17 mouse cellular contexts compared by ENCODE assay signal in the genomic region with DNA sequence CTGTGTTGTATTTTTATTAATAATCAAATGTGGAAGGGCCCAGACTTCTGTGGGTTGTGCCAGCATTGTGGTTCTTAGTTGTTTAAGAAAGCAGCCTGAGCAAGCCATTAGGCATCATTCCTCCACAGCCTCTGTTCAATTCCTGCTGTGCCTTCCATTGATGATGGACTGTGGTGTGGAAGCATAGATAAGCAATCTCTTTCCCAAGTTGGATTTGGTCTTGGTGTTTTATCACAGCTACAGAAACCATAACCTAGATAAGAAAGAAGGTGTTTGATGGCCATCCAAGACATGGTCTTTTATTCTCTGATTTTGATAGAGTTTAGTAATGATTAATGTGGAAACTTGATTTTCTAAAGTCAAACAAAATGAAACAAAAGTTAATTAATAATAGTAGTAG. TPM values are rescaled to one million over a fixed set of nuclear protein-coding genes. Genes with fewer than 3 reads are reported as not detected.
"Had no signal": no experiment of that assay in that cellular context is flagged by ENCODE, and none has a peak within 500 bp of the region (broad histone marks: within the 10 kb centered on the region; RNA-seq: fewer than 3 reads in every experiment).

No protein-coding gene starts in this region.

- H3K4me3 ChIP-seq: neural tube, embryonic 13.5 days; neural tube, embryonic 15.5 days; stomach, embryonic 15.5 days had no signal

- H3K27me3 ChIP-seq: neural tube, embryonic 13.5 days; neural tube, embryonic 15.5 days; stomach, embryonic 15.5 days had no signal

- H3K4me1 ChIP-seq: neural tube, embryonic 13.5 days; neural tube, embryonic 15.5 days; stomach, embryonic 15.5 days had no signal

- H3K9ac ChIP-seq: neural tube, embryonic 13.5 days; neural tube, embryonic 15.5 days; stomach, embryonic 15.5 days had no signal

- H3K36me3 ChIP-seq: neural tube, embryonic 13.5 days; neural tube, embryonic 15.5 days; stomach, embryonic 15.5 days had no signal

- H3K9me3 ChIP-seq: neural tube, embryonic 13.5 days; neural tube, embryonic 15.5 days; stomach, embryonic 15.5 days had no signal

- H3K27ac ChIP-seq: neural tube, embryonic 13.5 days; neural tube, embryonic 15.5 days; stomach, embryonic 15.5 days; stomach, postnatal 0 days had no signal

- H3K4me2 ChIP-seq: neural tube, embryonic 13.5 days; neural tube, embryonic 15.5 days; stomach, embryonic 15.5 days had no signal

- DNase-seq: retina, postnatal 1 day; right cerebral cortex, adult 18-20 months; right cerebral cortex, postnatal 14 days; right cerebral cortex, postnatal 25 days; right cerebral cortex, postnatal 4 days; spleen, adult 18-20 months; thymus, adult 18-20 months; thymus, adult 2 months; thymus, postnatal 14 days; thymus, postnatal 25 days; thymus, postnatal 36 days; thymus, postnatal 4 days had no signal

RNA-seq across cellular contexts. Expression of a gene that starts 0.8 kb away (rescaled TPM):
- total RNA-seq: neutrophil, adult 5-6 weeks had no signal
